Mouse (Mus musculus) kidney, embryonic 16.5 days (tissue): ENCODE measurements at regions not wholly inside any gene's neighbourhood (a gene's known extent, or its start where the extent isn't known, plus 50 kb on each side); places are given as distances from the start of the nearest gene placed in this dataset.

Experiments used
- ATAC-seq: fragments of 200-750 bp; cut with Nextera tagmentation; 2 replicates; pipeline ENCODE4 v1.8.0; 2017; ENCODE audit warnings: moderate TSS enrichment; ENCODE audit not compliant: low FRiP score, low TSS enrichment
- H3K27ac ChIP-seq: fragments of 300-500 bp; sonication (generic); 2 replicates; pipeline ENCODE4 v1.5.1; 2014; ENCODE audit warnings: low read length
- H3K27me3 ChIP-seq: fragments of 300-500 bp; sonication (generic); 2 replicates; pipeline ENCODE4 v1.6.1; 2014; ENCODE audit warnings: low read length, control low read depth, mixed read lengths; ENCODE audit not compliant: insufficient read depth
- H3K36me3 ChIP-seq: fragments of 300-500 bp; sonication (generic); 2 replicates; pipeline ENCODE4 v1.6.1; 2014; ENCODE audit warnings: low read length, control low read depth, mixed read lengths; ENCODE audit not compliant: insufficient read depth
- H3K4me1 ChIP-seq: fragments of 300-500 bp; sonication (generic); 2 replicates; pipeline ENCODE4 v1.6.1; 2014; ENCODE audit warnings: low read length, control low read depth, mixed read lengths; ENCODE audit not compliant: insufficient read depth
- H3K4me2 ChIP-seq: fragments of 300-500 bp; sonication (generic); replicated peaks from 2 replicates; pipeline ENCODE4 v1.6.1; 2014; ENCODE audit warnings: low read depth, low read length
- H3K4me3 ChIP-seq: fragments of 300-500 bp; sonication (generic); 2 replicates; pipeline ENCODE4 v1.5.1; 2014; ENCODE audit warnings: mild to moderate bottlenecking, low read length
- H3K9ac ChIP-seq: fragments of 300-500 bp; sonication (generic); replicated peaks from 2 replicates; pipeline ENCODE4 v1.6.1; 2014; ENCODE audit warnings: low read length
- H3K9me3 ChIP-seq: fragments of 300-500 bp; sonication (generic); 2 replicates; pipeline ENCODE4 v1.6.1; 2016; ENCODE audit warnings: low read length, control low read depth
- WGBS: fragments of 180-500 bp; shearing (Covaris S2); extraction: QIAGEN DNeasy Blood & Tissue Kit; methylation state at CpG from one replicate; pipeline ENCODE4 v1.1.7; 2014; 5-methylcytosine and 5-hydroxymethylcytosine counted together

- Histone ChIP-seq H3K4me3 (no peak overlapping the region), H3K9me3 (no peaks in the 10 kb centered on the region), H3K4me1 (no peaks in the 10 kb centered on the region), H3K9ac (no peak overlapping the region), H3K27me3 (no peaks in the 10 kb centered on the region), H3K4me2 (no peak overlapping the region), H3K36me3 (no peaks in the 10 kb centered on the region), H3K27ac (no peak overlapping the region)
- no peak for ATAC-seq
- WGBS = 62% methylated on average over 8 of the region's 8 CpGs
Observed at GRCm38 (mm10) chr11:56636606-56637226, 374.5 kb upstream of the Gria1 start.

GRCm38 (mm10) chr11:56641716-56642115 lies 369.5 kb upstream of the Gria1 start:
- Histone ChIP-seq H3K9me3 (no peaks in the 10 kb centered on the region), H3K9ac (no peak overlapping the region), H3K4me1 (no peaks in the 10 kb centered on the region), H3K36me3 (no peaks in the 10 kb centered on the region), H3K27ac (no peak overlapping the region), H3K4me3 (no peak overlapping the region), H3K27me3 (no peaks in the 10 kb centered on the region), H3K4me2 (no peak overlapping the region)
- 92% methylated on average over 3 of the region's 3 CpGs for WGBS
- ATAC-seq = no peak
